Mouse (Mus musculus): ENCODE measurements at regions not wholly inside any gene's neighbourhood (a gene's known extent, or its start where the extent isn't known, plus 50 kb on each side); places are given as distances from the start of the nearest gene placed in this dataset.
A peak's percentile ranks its signal among the peaks of the same experiment; 100 is the strongest.

DNA sequence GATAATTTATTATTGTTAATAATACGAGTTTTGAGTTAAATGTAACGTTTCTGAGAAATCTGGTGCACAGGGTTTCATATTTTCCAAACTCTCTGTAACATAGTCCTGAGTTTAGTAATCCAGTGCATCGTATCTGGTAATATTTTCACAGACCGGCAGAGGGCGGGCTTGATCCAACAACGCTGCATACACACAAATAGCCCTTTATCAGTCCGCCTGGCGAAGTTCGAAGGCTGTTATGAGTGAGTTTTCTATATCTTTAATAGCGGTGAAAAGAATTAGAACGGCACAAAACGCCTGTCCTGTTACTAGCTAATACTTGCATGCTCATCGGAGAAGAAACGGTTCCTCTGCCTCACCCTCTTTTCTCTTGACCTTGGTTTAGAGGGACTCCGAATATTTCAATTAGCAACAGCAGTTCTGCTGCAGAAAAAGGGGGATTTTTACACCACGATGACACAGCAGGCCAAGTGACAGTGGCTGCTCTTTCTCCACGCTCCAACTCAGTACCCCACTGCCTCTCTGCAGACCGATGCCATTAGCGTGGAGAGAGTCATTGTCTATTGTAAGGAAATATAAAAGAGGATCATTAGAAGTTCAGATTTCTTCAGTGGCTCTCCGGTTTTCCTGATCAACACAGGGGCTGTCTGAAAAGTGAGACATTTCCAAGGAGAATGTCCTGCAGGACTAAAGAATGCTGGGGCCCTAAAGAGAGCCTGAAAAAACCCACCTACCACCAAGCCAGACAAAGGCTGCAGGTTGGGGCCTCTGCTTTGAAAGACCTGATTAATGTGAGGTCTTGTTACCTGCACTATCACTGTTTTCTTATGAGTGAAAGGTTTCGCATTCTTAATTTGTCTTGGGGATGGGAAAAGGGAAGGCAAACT lies 523.7 kb upstream of the Adam24 start:
- no peak overlapping the region for H3K4me3 ChIP-seq (ENCODE audit: control insufficient read depth, insufficient read depth, low read length)
- no peak overlapping the region for H3K27ac ChIP-seq (ENCODE audit: control insufficient read depth, insufficient read depth, low read length)
- H3K4me1 ChIP-seq (replicated peaks; ENCODE audit: control insufficient read depth, insufficient read depth, low read length): no peaks in the 10 kb centered on the region
- no peaks in the 10 kb centered on the region for H3K27me3 ChIP-seq (ENCODE audit: control insufficient read depth, insufficient read depth, low read length)
- no peaks in the 10 kb centered on the region for H3K36me3 ChIP-seq (ENCODE audit: control insufficient read depth, insufficient read depth, low read length)
- DNase-seq: peak; percentile 31
- 19% methylated on average over 21 of the region's 21 CpGs for WGBS
- TF ChIP-seq POLR2A (IDR thresholded peaks at IDR 0.05; ENCODE audit: control insufficient read depth, extremely low read depth, insufficient read depth, low read length, poor library complexity) (no peak), CTCF (IDR thresholded peaks at IDR 0.05; ENCODE audit: borderline replicate concordance, control insufficient read depth, extremely low read depth, insufficient read depth, low read length, poor library complexity) (no peak)

DNA sequence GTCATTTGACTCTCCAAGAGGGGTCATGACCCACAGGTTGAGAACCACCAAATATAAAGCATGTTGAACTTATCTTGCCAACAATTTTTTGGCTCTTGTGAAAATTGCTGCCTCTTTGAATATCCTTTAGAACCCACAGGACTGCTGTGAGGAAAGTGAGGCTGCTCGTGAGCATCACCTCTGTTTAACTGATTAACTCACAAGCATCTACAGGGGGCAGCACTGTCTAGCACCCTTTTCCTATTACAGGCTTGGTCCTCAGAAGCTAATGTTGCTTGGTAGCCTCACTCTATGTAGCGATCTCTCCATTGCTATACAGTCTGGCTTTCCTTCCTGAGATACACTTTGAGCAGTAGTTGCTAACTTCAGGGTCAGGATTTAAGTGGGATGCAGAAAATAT lies 522.4 kb upstream of the Adam24 start:
- no peak for TF ChIP-seq POLR2A (IDR thresholded peaks at IDR 0.05; ENCODE audit: control insufficient read depth, extremely low read depth, insufficient read depth, low read length, poor library complexity)
- TF ChIP-seq CTCF (IDR thresholded peaks at IDR 0.05; ENCODE audit: borderline replicate concordance, control insufficient read depth, extremely low read depth, insufficient read depth, low read length, poor library complexity): no peak
- Histone ChIP-seq H3K27ac (ENCODE audit: control insufficient read depth, insufficient read depth, low read length) (no peak overlapping the region), H3K4me1 (replicated peaks; ENCODE audit: control insufficient read depth, insufficient read depth, low read length) (no peaks in the 10 kb centered on the region), H3K36me3 (ENCODE audit: control insufficient read depth, insufficient read depth, low read length) (no peaks in the 10 kb centered on the region), H3K4me3 (ENCODE audit: control insufficient read depth, insufficient read depth, low read length) (no peak overlapping the region), H3K27me3 (ENCODE audit: control insufficient read depth, insufficient read depth, low read length) (no peaks in the 10 kb centered on the region)
- no peak for DNase-seq
- WGBS: 61% methylated on average over 2 of the region's 2 CpGs

DNA sequence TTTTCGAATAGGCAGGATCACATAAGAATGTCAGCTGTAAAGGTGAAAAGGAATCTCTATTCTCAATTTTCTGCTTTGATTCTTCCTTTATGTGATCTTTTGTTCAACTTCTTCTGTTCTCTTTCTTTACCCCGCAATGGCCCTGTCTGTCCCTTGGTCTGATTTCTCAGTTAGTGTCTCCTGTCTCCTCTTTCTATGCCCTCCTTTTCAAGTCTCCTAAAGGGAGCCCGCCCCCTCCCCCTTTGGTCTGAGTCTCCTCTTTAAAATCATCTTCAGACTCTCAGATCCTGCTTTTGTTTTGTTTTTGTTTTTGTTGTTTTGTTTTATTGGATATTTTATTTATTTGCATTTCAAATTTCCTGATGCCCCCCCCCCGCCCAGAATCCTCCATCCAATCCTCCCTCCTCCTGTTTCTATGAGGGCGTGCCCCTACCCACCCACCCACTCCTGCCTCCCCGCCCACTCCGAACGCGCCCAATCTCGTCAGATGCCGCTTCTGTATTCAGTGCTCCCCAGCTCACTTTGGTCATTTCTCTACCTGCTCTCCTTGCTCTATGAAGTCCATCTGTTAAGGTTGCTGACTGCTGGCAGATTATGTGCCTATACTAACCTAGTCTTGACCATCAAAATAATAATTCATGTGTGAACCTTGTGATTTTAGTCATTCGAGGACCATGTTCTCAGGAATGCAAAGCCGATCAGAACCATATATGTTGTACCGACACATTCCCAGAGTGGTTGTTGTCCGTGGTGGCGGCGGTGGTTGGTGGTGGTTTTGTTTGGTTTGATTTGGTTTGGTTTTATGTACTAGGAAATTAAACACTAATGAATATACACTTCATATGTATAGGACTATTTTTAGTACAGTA lies 487.9 kb upstream of the Adam24 start:
- H3K36me3 ChIP-seq (ENCODE audit: control insufficient read depth, insufficient read depth, low read length): no peaks in the 10 kb centered on the region
- no peak overlapping the region for H3K4me3 ChIP-seq (ENCODE audit: control insufficient read depth, insufficient read depth, low read length)
- 53% methylated on average over 17 of the region's 17 CpGs for WGBS
- no peak overlapping the region for H3K27ac ChIP-seq (ENCODE audit: control insufficient read depth, insufficient read depth, low read length)
- TF ChIP-seq POLR2A (IDR thresholded peaks at IDR 0.05; ENCODE audit: control insufficient read depth, extremely low read depth, insufficient read depth, low read length, poor library complexity) (no peak), CTCF (IDR thresholded peaks at IDR 0.05; ENCODE audit: borderline replicate concordance, control insufficient read depth, extremely low read depth, insufficient read depth, low read length, poor library complexity) (no peak)
- no peak for DNase-seq
- H3K4me1 ChIP-seq (replicated peaks; ENCODE audit: control insufficient read depth, insufficient read depth, low read length): no peaks in the 10 kb centered on the region
- H3K27me3 ChIP-seq (ENCODE audit: control insufficient read depth, insufficient read depth, low read length): no peaks in the 10 kb centered on the region

DNA sequence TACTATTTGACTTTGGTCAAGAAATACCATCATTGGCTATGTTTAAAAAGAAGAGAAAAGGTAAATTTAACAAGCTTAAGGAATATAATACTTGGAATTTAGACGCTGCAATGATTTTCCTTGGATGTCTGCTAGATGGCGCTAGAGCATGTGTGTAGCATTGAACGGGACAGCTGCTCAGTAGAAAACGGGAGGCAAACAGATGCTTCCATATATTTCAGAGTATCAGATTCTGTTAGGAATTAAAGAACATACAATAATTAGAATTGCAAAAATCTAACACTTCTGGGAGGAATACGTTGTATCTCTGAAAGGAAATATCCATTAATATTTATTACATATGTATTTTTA lies 487.3 kb upstream of the Adam24 start:
- no peaks in the 10 kb centered on the region for H3K27me3 ChIP-seq (ENCODE audit: control insufficient read depth, insufficient read depth, low read length)
- DNase-seq: no peak
- H3K27ac ChIP-seq (ENCODE audit: control insufficient read depth, insufficient read depth, low read length): no peak overlapping the region
- TF ChIP-seq CTCF (IDR thresholded peaks at IDR 0.05; ENCODE audit: borderline replicate concordance, control insufficient read depth, extremely low read depth, insufficient read depth, low read length, poor library complexity): no peak
- TF ChIP-seq POLR2A (IDR thresholded peaks at IDR 0.05; ENCODE audit: control insufficient read depth, extremely low read depth, insufficient read depth, low read length, poor library complexity): no peak
- H3K4me3 ChIP-seq (ENCODE audit: control insufficient read depth, insufficient read depth, low read length): no peak overlapping the region
- 7% methylated on average over 5 of the region's 5 CpGs for WGBS
- no peaks in the 10 kb centered on the region for H3K4me1 ChIP-seq (replicated peaks; ENCODE audit: control insufficient read depth, insufficient read depth, low read length)
- H3K36me3 ChIP-seq (ENCODE audit: control insufficient read depth, insufficient read depth, low read length): no peaks in the 10 kb centered on the region

DNA sequence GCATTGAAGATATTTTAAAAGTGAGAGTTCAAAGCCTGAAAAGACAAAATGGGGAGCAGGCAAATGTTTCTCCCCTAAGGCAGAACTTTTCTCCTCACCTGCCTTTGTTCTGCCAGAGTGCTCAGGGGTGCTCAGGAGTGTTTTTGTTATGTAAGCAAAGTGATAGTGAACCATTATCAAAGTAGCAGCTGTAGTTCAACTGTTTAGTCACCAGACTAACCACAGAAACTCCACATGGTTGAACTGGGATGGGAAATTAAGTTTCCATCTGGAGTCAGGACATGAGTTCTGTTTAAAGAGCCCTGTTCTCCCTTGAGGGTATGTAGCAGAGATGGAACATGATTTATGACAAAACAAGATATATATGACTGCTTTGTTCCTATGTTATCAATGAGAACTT lies 482.6 kb upstream of the Adam24 start:
- TF ChIP-seq POLR2A (IDR thresholded peaks at IDR 0.05; ENCODE audit: control insufficient read depth, extremely low read depth, insufficient read depth, low read length, poor library complexity) (no peak), CTCF (IDR thresholded peaks at IDR 0.05; ENCODE audit: borderline replicate concordance, control insufficient read depth, extremely low read depth, insufficient read depth, low read length, poor library complexity) (no peak)
- no peak for DNase-seq

DNA sequence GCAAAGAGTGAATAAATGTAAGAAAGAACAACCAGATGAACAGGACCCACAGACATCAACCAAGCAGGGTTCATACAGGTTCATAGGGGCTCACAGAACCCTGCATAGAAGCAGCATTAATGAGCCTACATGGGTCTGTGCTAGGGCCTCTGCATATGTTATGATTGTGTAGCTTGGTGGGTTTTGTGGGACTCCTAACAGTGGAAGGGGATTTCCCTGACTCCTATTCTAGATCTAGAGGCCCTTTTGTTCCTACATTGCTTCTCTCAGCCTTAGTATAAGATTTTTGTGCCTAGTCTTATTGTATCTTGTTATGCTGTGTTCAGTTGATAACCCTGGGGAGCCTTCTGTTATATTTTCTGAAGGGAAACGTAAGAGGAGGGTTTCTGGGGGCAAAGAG lies 481.7 kb upstream of the Adam24 start:
- no peak overlapping the region for H3K4me3 ChIP-seq (ENCODE audit: control insufficient read depth, insufficient read depth, low read length)
- H3K27me3 ChIP-seq (ENCODE audit: control insufficient read depth, insufficient read depth, low read length): no peaks in the 10 kb centered on the region
- no peaks in the 10 kb centered on the region for H3K36me3 ChIP-seq (ENCODE audit: control insufficient read depth, insufficient read depth, low read length)
- WGBS: 3% methylated on average over 1 of the region's 1 CpGs
- no peak overlapping the region for H3K27ac ChIP-seq (ENCODE audit: control insufficient read depth, insufficient read depth, low read length)
- DNase-seq: no peak
- TF ChIP-seq POLR2A (IDR thresholded peaks at IDR 0.05; ENCODE audit: control insufficient read depth, extremely low read depth, insufficient read depth, low read length, poor library complexity) (no peak), CTCF (IDR thresholded peaks at IDR 0.05; ENCODE audit: borderline replicate concordance, control insufficient read depth, extremely low read depth, insufficient read depth, low read length, poor library complexity) (no peak)
- no peaks in the 10 kb centered on the region for H3K4me1 ChIP-seq (replicated peaks; ENCODE audit: control insufficient read depth, insufficient read depth, low read length)

More for the DNA sequence above, 482.6 kb upstream of the Adam24 start:
- no peaks in the 10 kb centered on the region for H3K27me3 ChIP-seq (ENCODE audit: control insufficient read depth, insufficient read depth, low read length)
- no peak overlapping the region for H3K4me3 ChIP-seq (ENCODE audit: control insufficient read depth, insufficient read depth, low read length)
- no peaks in the 10 kb centered on the region for H3K4me1 ChIP-seq (replicated peaks; ENCODE audit: control insufficient read depth, insufficient read depth, low read length)
- H3K27ac ChIP-seq (ENCODE audit: control insufficient read depth, insufficient read depth, low read length): no peak overlapping the region
- no peaks in the 10 kb centered on the region for H3K36me3 ChIP-seq (ENCODE audit: control insufficient read depth, insufficient read depth, low read length)

All from thymus, adult 2 months (tissue).